Mouse (Mus musculus) lung, adult 2 months (tissue): Measurements from ENCODE around the gene Naxd.

Source experiments
- CTCF ChIP-seq: fragments of 200-500 bp; IDR thresholded peaks from 2 replicates; pipeline ENCODE4 v1.5.1; 2011; ENCODE audit warnings: mild to moderate bottlenecking, low read length, control low read depth; ENCODE audit not compliant: insufficient read depth
- POLR2A ChIP-seq: fragments of 200-500 bp; IDR thresholded peaks from 2 replicates; pipeline ENCODE4 v1.6.1; 2011; ENCODE audit warnings: low read depth, mild to moderate bottlenecking, control low read depth, low read length, borderline replicate concordance; ENCODE audit errors: extremely low read depth

DNA sequence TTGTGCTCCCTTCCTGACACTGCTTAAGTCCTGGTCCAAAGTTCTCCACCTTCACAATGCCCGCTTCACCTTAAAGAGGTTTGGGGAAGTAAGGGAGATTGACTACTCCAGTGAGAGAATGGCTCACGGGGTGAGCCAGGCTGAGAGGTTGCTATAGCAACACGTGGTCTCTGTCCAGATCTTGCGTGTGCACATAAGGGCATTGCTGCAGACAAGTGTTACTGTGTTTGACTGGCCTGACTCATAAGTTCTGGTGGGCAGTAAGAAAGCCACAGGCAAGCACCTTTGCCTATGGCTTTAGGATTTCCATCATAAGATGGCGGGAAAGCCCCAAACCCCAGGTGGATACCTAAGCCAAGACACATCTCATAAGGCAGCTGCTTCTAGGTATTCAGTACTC, 66.9 kb downstream of the Naxd start:
- no peak for TF ChIP-seq POLR2A
- no peak for TF ChIP-seq CTCF
